In genomic region chr6:129451411-129452039, GRCm38 (mm10) we compare ENCODE assay signal across 9 mouse cellular contexts. TPM values are rescaled to one million over a fixed set of nuclear protein-coding genes. Genes with fewer than 3 reads are reported as not detected.
A peak's percentile ranks its signal among the peaks of the same experiment; 100 is the strongest.
DNase-seq lines count a peak whose midpoint lies in the region; ATAC-seq and TF ChIP-seq lines count a peak whose summit lies in the region.
"Had no signal": no experiment of that assay in that cellular context is flagged by ENCODE, and none has a peak within 500 bp of the region (broad histone marks: within the 10 kb centered on the region; RNA-seq: fewer than 3 reads in every experiment).

TSS of gene Clec1a (minus strand) at chr6:129452000.

- H3K27ac ChIP-seq in heart, embryonic 14.5 days (replicated peaks in 1 of 2; ENCODE audit: control insufficient read depth in 1 of 2, insufficient read depth in 1 of 2, low read depth in 2 of 2, low read length in 2 of 2), result peak within 1 kb of the TSS; percentile 39 to 52; a peak in 2 of 4 replicates
- H3K27ac ChIP-seq in limb, embryonic 13.5 days, result no peak within 1 kb of the TSS
- H3K27ac ChIP-seq in small intestine, adult 2 months (ENCODE audit: insufficient read depth, low read depth, low read length), result peak within 1 kb of the TSS; percentile 61; the same call in 1 of the 2 replicates
- H3K27ac ChIP-seq: midbrain, embryonic 12.5 days had no signal

- H3K4me1 ChIP-seq in heart, embryonic 14.5 days (ENCODE audit: control insufficient read depth in 2 of 2, insufficient read depth in 2 of 2, low read length in 2 of 2), result no peaks in the 10 kb centered on the region
- no peaks in the 10 kb centered on the region for H3K4me1 ChIP-seq in limb, embryonic 13.5 days
- H3K4me1 ChIP-seq in small intestine, adult 2 months (ENCODE audit: control insufficient read depth, insufficient read depth, insufficient read length, low read length), result no peaks in the 10 kb centered on the region
- H3K4me1 ChIP-seq: midbrain, embryonic 12.5 days had no signal

- peak within 1 kb of the TSS; percentile 37 for H3K4me2 ChIP-seq in heart, embryonic 14.5 days (ENCODE audit: low read length)
- H3K4me2 ChIP-seq in limb, embryonic 13.5 days (replicated peaks), result 0 out of 2 replicates have a peak within 1 kb of the TSS, but pooled peaks have one; percentile 16
- H3K4me2 ChIP-seq: midbrain, embryonic 12.5 days had no signal

- ATAC-seq in heart, embryonic 14.5 days (ENCODE audit: insufficient number of reproducible peaks, insufficient read depth, low FRiP score, low read depth), result no peak; the same call in 1 of the 2 replicates
- ATAC-seq in limb, embryonic 13.5 days (ENCODE audit: low FRiP score, low read depth), result peak; percentile 32; the same call in 1 of the 2 replicates
- ATAC-seq in CD4-positive, CD25-positive, alpha-beta regulatory T cell, adult 4 months, result no peak

- no peaks in the 10 kb centered on the region for H3K27me3 ChIP-seq in heart, embryonic 14.5 days (ENCODE audit: control insufficient read depth, insufficient read depth, low read length)
- no peaks in the 10 kb centered on the region for H3K27me3 ChIP-seq in limb, embryonic 13.5 days
- no peaks in the 10 kb centered on the region for H3K27me3 ChIP-seq in small intestine, adult 2 months (ENCODE audit: control insufficient read depth, insufficient read depth, low read length)
- H3K27me3 ChIP-seq: midbrain, embryonic 12.5 days had no signal

- TF ChIP-seq POLR2A in small intestine, adult 2 months (IDR thresholded peaks at IDR 0.05; ENCODE audit: low read depth, low read length), result no peak

- 48% methylated on average over 13 of the region's 13 CpGs for WGBS in heart, embryonic 14.5 days
- 52% methylated on average over 13 of the region's 13 CpGs for WGBS in limb, embryonic 13.5 days
- 55% methylated on average over 13 of the region's 13 CpGs for WGBS in small intestine, adult 2 months

- H3K9me3 ChIP-seq in heart, embryonic 14.5 days (ENCODE audit: control insufficient read depth, low read length), result no peaks in the 10 kb centered on the region
- no peaks in the 10 kb centered on the region for H3K9me3 ChIP-seq in limb, embryonic 13.5 days
- H3K9me3 ChIP-seq: midbrain, embryonic 12.5 days had no signal

- TF ChIP-seq CTCF in small intestine, adult 2 months (IDR thresholded peaks at IDR 0.05; ENCODE audit: extremely low read depth, insufficient read length, insufficient replicate concordance, low read depth, low read length), result no peak

- peak within 1 kb of the TSS; percentile 14; the same call in 1 of the 2 replicates for H3K9ac ChIP-seq in heart, embryonic 14.5 days (ENCODE audit: low read length)
- H3K9ac ChIP-seq in limb, embryonic 13.5 days, result peak within 1 kb of the TSS; percentile 35; the same call in 1 of the 2 replicates
- H3K9ac ChIP-seq: midbrain, embryonic 12.5 days had no signal

- peak; percentile 16 for DNase-seq in embryo, embryonic 11 days
- no peak for DNase-seq in embryo, embryonic 10 days (ENCODE audit: low spot score)
- peak; percentile 6 for DNase-seq in right cerebral cortex, postnatal 14 days
- no peak for DNase-seq in right cerebral cortex, postnatal 25 days

- peak within 1 kb of the TSS; percentile 2 to 23; a peak in 2 of 4 replicates for H3K4me3 ChIP-seq in heart, embryonic 14.5 days (ENCODE audit: control insufficient read depth in 1 of 2, insufficient read depth in 1 of 2, low read depth in 1 of 2, low read length in 2 of 2)
- H3K4me3 ChIP-seq in limb, embryonic 13.5 days, result no peak within 1 kb of the TSS
- H3K4me3 ChIP-seq in small intestine, adult 2 months (ENCODE audit: low read depth, low read length), result peak within 1 kb of the TSS; percentile 26
- H3K4me3 ChIP-seq: midbrain, embryonic 12.5 days had no signal

- no peaks in the 10 kb centered on the region for H3K36me3 ChIP-seq in heart, embryonic 14.5 days (ENCODE audit: control insufficient read depth, insufficient read depth, low read length)
- no peaks in the 10 kb centered on the region for H3K36me3 ChIP-seq in limb, embryonic 13.5 days
- H3K36me3 ChIP-seq in small intestine, adult 2 months (ENCODE audit: control insufficient read depth, insufficient read depth, low read length), result no peaks in the 10 kb centered on the region
- H3K36me3 ChIP-seq: midbrain, embryonic 12.5 days had no signal

RNA-seq across cellular contexts. Expression of gene Clec1a, which starts in this region (rescaled TPM):
- polyA plus RNA-seq in heart, embryonic 14.5 days (2014; fragmentation: Nextera tagmentation; extraction: Ambion mirVana), result 3.9 and 6.4 TPM in 2 replicates
- polyA plus RNA-seq in limb, embryonic 13.5 days (2015; fragmentation: Nextera tagmentation; extraction: Ambion mirVana), result 2.3 TPM in 2 replicates
- 0.24 and 0.25 TPM in 2 replicates for polyA plus RNA-seq in small intestine, adult 2 months (2012; rRNA removed)
- polyA plus RNA-seq in CD4-positive, CD25-positive, alpha-beta regulatory T cell, adult 4 months (2017; shearing (Covaris generic)), result not detected

Comparison
In these comparisons a context has a peak if more than half of its experiments do, and no peak if none do; other contexts are left out.
1. DNase-seq: peak in embryo, embryonic 11 days (single experiment) and right cerebral cortex, postnatal 14 days (single experiment); none in embryo, embryonic 10 days (single experiment) and right cerebral cortex, postnatal 25 days (single experiment).